Mouse (Mus musculus): ENCODE measurements around the gene Arid5b. TPM values are rescaled to one million over a fixed set of nuclear protein-coding genes. Genes with fewer than 3 reads are reported as not detected.
A peak's percentile ranks its signal among the peaks of the same experiment; 100 is the strongest.

Arid5b gene
- 27.5 and 28.1 TPM in 2 replicates for polyA plus RNA-seq (2014; fragmentation: Nextera tagmentation; extraction: Ambion mirVana)

- under 1% methylated on average over 24 of the region's 24 CpGs for WGBS
- H3K9me3 ChIP-seq (replicated peaks; ENCODE audit: control insufficient read depth, low read length): no peaks in the 10 kb centered on the region
- peak within 1 kb of the TSS; percentile 68 for H3K27ac ChIP-seq (replicated peaks; ENCODE audit: low read depth, low read length)
- no peaks in the 10 kb centered on the region for H3K27me3 ChIP-seq (ENCODE audit: control insufficient read depth, insufficient read depth, low read length)
- peak within 1 kb of the TSS; percentile 90 for H3K4me2 ChIP-seq (ENCODE audit: low read depth, low read length)
- DNase-seq (ENCODE audit: low spot score) (peak; percentile 85), ATAC-seq (replicated peaks; ENCODE audit: insufficient number of reproducible peaks, low FRiP score, low TSS enrichment, low read depth) (no peak)
- no peaks in the 10 kb centered on the region for H3K36me3 ChIP-seq (replicated peaks; ENCODE audit: control insufficient read depth, insufficient read depth, low read depth, low read length)
- peak within 1 kb of the TSS; percentile 70 for H3K4me3 ChIP-seq (ENCODE audit: low read depth, low read length)
- peak within 1 kb of the TSS; percentile 61 for H3K9ac ChIP-seq (replicated peaks; ENCODE audit: low read length)
- H3K4me1 ChIP-seq (ENCODE audit: control insufficient read depth, insufficient read depth, low read length): no peaks in the 10 kb centered on the region
Observed at GRCm38 (mm10) chr10:68278632-68279361, at the start of gene Arid5b. Gene Arid5b (minus strand): TSS chr10:68278740.

GRCm38 (mm10) chr10:68325378-68325777 lies 46.8 kb upstream of the Arid5b start:
- 83% methylated on average over 6 of the region's 6 CpGs for WGBS
- ATAC-seq (replicated peaks; ENCODE audit: insufficient number of reproducible peaks, low FRiP score, low TSS enrichment, low read depth): no peak
- H3K27me3 ChIP-seq (ENCODE audit: control insufficient read depth, insufficient read depth, low read length): no peaks in the 10 kb centered on the region

GRCm38 (mm10) chr10:68324061-68324460 lies 45.5 kb upstream of the Arid5b start:
- no peaks in the 10 kb centered on the region for H3K4me1 ChIP-seq (ENCODE audit: control insufficient read depth, insufficient read depth, low read length)
- ATAC-seq (replicated peaks; ENCODE audit: insufficient number of reproducible peaks, low FRiP score, low TSS enrichment, low read depth) (no peak), DNase-seq (ENCODE audit: low spot score) (no peak)
- H3K36me3 ChIP-seq (replicated peaks; ENCODE audit: control insufficient read depth, insufficient read depth, low read depth, low read length): no peaks in the 10 kb centered on the region
- no peaks in the 10 kb centered on the region for H3K27me3 ChIP-seq (ENCODE audit: control insufficient read depth, insufficient read depth, low read length)
- 78% methylated on average over 11 of the region's 11 CpGs for WGBS
- no peak overlapping the region for H3K27ac ChIP-seq (replicated peaks; ENCODE audit: low read depth, low read length)
- no peaks in the 10 kb centered on the region for H3K9me3 ChIP-seq (replicated peaks; ENCODE audit: control insufficient read depth, low read length)
- H3K4me2 ChIP-seq (ENCODE audit: low read depth, low read length): no peak overlapping the region
- H3K4me3 ChIP-seq (ENCODE audit: low read depth, low read length): no peak overlapping the region
- no peak overlapping the region for H3K9ac ChIP-seq (replicated peaks; ENCODE audit: low read length)

More at GRCm38 (mm10) chr10:68325378-68325777, 46.8 kb upstream of the Arid5b start:
- no peaks in the 10 kb centered on the region for H3K4me1 ChIP-seq (ENCODE audit: control insufficient read depth, insufficient read depth, low read length)
- DNase-seq (ENCODE audit: low spot score): no peak
- no peak overlapping the region for H3K4me3 ChIP-seq (ENCODE audit: low read depth, low read length)
- H3K9me3 ChIP-seq (replicated peaks; ENCODE audit: control insufficient read depth, low read length): no peaks in the 10 kb centered on the region
- H3K9ac ChIP-seq (replicated peaks; ENCODE audit: low read length): no peak overlapping the region
- no peak overlapping the region for H3K4me2 ChIP-seq (ENCODE audit: low read depth, low read length)
- no peaks in the 10 kb centered on the region for H3K36me3 ChIP-seq (replicated peaks; ENCODE audit: control insufficient read depth, insufficient read depth, low read depth, low read length)
- H3K27ac ChIP-seq (replicated peaks; ENCODE audit: low read depth, low read length): no peak overlapping the region

- Histone ChIP-seq H3K4me3 (ENCODE audit: low read depth, low read length) (no peak overlapping the region), H3K9ac (replicated peaks; ENCODE audit: low read length) (no peak overlapping the region), H3K9me3 (replicated peaks; ENCODE audit: control insufficient read depth, low read length) (no peaks in the 10 kb centered on the region), H3K27ac (replicated peaks; ENCODE audit: low read depth, low read length) (no peak overlapping the region), H3K36me3 (replicated peaks; ENCODE audit: control insufficient read depth, insufficient read depth, low read depth, low read length) (no peaks in the 10 kb centered on the region), H3K27me3 (ENCODE audit: control insufficient read depth, insufficient read depth, low read length) (no peaks in the 10 kb centered on the region), H3K4me1 (ENCODE audit: control insufficient read depth, insufficient read depth, low read length) (no peaks in the 10 kb centered on the region), H3K4me2 (ENCODE audit: low read depth, low read length) (no peak overlapping the region)
- ATAC-seq (replicated peaks; ENCODE audit: insufficient number of reproducible peaks, low FRiP score, low TSS enrichment, low read depth) (no peak), DNase-seq (ENCODE audit: low spot score) (no peak)
- WGBS: 59% methylated on average over 3 of the region's 3 CpGs
Observed at GRCm38 (mm10) chr10:68323167-68323566, 44.6 kb upstream of the Arid5b start.

GRCm38 (mm10) chr10:68320986-68321385 lies 42.4 kb upstream of the Arid5b start:
- 84% methylated on average over 4 of the region's 4 CpGs for WGBS
- no peak overlapping the region for H3K27ac ChIP-seq (replicated peaks; ENCODE audit: low read depth, low read length)

GRCm38 (mm10) chr10:68320496-68320895 lies 42.0 kb upstream of the Arid5b start:
- no peak for ATAC-seq (replicated peaks; ENCODE audit: insufficient number of reproducible peaks, low FRiP score, low TSS enrichment, low read depth)
- no peak for DNase-seq (ENCODE audit: low spot score)
- Histone ChIP-seq H3K9ac (replicated peaks; ENCODE audit: low read length) (no peak overlapping the region), H3K4me1 (ENCODE audit: control insufficient read depth, insufficient read depth, low read length) (no peaks in the 10 kb centered on the region), H3K4me3 (ENCODE audit: low read depth, low read length) (no peak overlapping the region), H3K27me3 (ENCODE audit: control insufficient read depth, insufficient read depth, low read length) (no peaks in the 10 kb centered on the region), H3K36me3 (replicated peaks; ENCODE audit: control insufficient read depth, insufficient read depth, low read depth, low read length) (no peaks in the 10 kb centered on the region), H3K4me2 (ENCODE audit: low read depth, low read length) (no peak overlapping the region), H3K9me3 (replicated peaks; ENCODE audit: control insufficient read depth, low read length) (no peaks in the 10 kb centered on the region), H3K27ac (replicated peaks; ENCODE audit: low read depth, low read length) (no peak overlapping the region)
- WGBS: 92% methylated on average over 5 of the region's 5 CpGs

More at GRCm38 (mm10) chr10:68320986-68321385, 42.4 kb upstream of the Arid5b start:
- no peaks in the 10 kb centered on the region for H3K4me1 ChIP-seq (ENCODE audit: control insufficient read depth, insufficient read depth, low read length)
- H3K4me3 ChIP-seq (ENCODE audit: low read depth, low read length): no peak overlapping the region
- H3K4me2 ChIP-seq (ENCODE audit: low read depth, low read length): no peak overlapping the region
- no peak for ATAC-seq (replicated peaks; ENCODE audit: insufficient number of reproducible peaks, low FRiP score, low TSS enrichment, low read depth)
- H3K36me3 ChIP-seq (replicated peaks; ENCODE audit: control insufficient read depth, insufficient read depth, low read depth, low read length): no peaks in the 10 kb centered on the region
- no peak for DNase-seq (ENCODE audit: low spot score)
- H3K9ac ChIP-seq (replicated peaks; ENCODE audit: low read length): no peak overlapping the region
- H3K27me3 ChIP-seq (ENCODE audit: control insufficient read depth, insufficient read depth, low read length): no peaks in the 10 kb centered on the region
- no peaks in the 10 kb centered on the region for H3K9me3 ChIP-seq (replicated peaks; ENCODE audit: control insufficient read depth, low read length)

- Histone ChIP-seq H3K27ac (replicated peaks; ENCODE audit: low read depth, low read length) (no peak overlapping the region), H3K4me3 (ENCODE audit: low read depth, low read length) (no peak overlapping the region)
Observed at GRCm38 (mm10) chr10:68319438-68319837, 40.9 kb upstream of the Arid5b start.

GRCm38 (mm10) chr10:68318438-68318979 lies 40.0 kb upstream of the Arid5b start:
- DNase-seq (ENCODE audit: low spot score): no peak
- Histone ChIP-seq H3K27ac (replicated peaks; ENCODE audit: low read depth, low read length) (no peak overlapping the region), H3K36me3 (replicated peaks; ENCODE audit: control insufficient read depth, insufficient read depth, low read depth, low read length) (no peaks in the 10 kb centered on the region), H3K9ac (replicated peaks; ENCODE audit: low read length) (no peak overlapping the region), H3K4me2 (ENCODE audit: low read depth, low read length) (no peak overlapping the region), H3K27me3 (ENCODE audit: control insufficient read depth, insufficient read depth, low read length) (no peaks in the 10 kb centered on the region), H3K4me1 (ENCODE audit: control insufficient read depth, insufficient read depth, low read length) (no peaks in the 10 kb centered on the region), H3K9me3 (replicated peaks; ENCODE audit: control insufficient read depth, low read length) (no peaks in the 10 kb centered on the region), H3K4me3 (ENCODE audit: low read depth, low read length) (no peak overlapping the region)
- no peak for ATAC-seq (replicated peaks; ENCODE audit: insufficient number of reproducible peaks, low FRiP score, low TSS enrichment, low read depth)
- 73% methylated on average over 6 of the region's 6 CpGs for WGBS

More at GRCm38 (mm10) chr10:68319438-68319837, 40.9 kb upstream of the Arid5b start:
- whole genome bisulfite sequencing: 66% methylated on average over 6 of the region's 6 CpGs
- no peaks in the 10 kb centered on the region for H3K27me3 ChIP-seq (ENCODE audit: control insufficient read depth, insufficient read depth, low read length)
- DNase-seq (ENCODE audit: low spot score): no peak
- no peak overlapping the region for H3K4me2 ChIP-seq (ENCODE audit: low read depth, low read length)
- no peaks in the 10 kb centered on the region for H3K9me3 ChIP-seq (replicated peaks; ENCODE audit: control insufficient read depth, low read length)
- ATAC-seq (replicated peaks; ENCODE audit: insufficient number of reproducible peaks, low FRiP score, low TSS enrichment, low read depth): no peak
- H3K9ac ChIP-seq (replicated peaks; ENCODE audit: low read length): no peak overlapping the region
- H3K4me1 ChIP-seq (ENCODE audit: control insufficient read depth, insufficient read depth, low read length): no peaks in the 10 kb centered on the region
- H3K36me3 ChIP-seq (replicated peaks; ENCODE audit: control insufficient read depth, insufficient read depth, low read depth, low read length): no peaks in the 10 kb centered on the region

All from embryonic facial prominence, embryonic 11.5 days (tissue).